Mouse (Mus musculus): Measurements from ENCODE around the gene Dnhd1. TPM values are rescaled to one million over a fixed set of nuclear protein-coding genes. Genes with fewer than 3 reads are reported as not detected.

Gene Dnhd1
- polyA plus RNA-seq, 1 experiment: 5.1 TPM

- no peaks in the 10 kb centered on the region for H3K27me3 ChIP-seq (ENCODE audit: control insufficient read depth, insufficient read depth, low read length)
- H3K27ac ChIP-seq (ENCODE audit: insufficient read depth, low read length): no peak overlapping the region; the same call in 1 of the 2 replicates
- H3K4me1 ChIP-seq (ENCODE audit: control insufficient read depth, insufficient read depth, low read length): peaks cover 21% of the 10 kb centered on the region
- 90% methylated on average over 22 of the region's 22 CpGs for WGBS
- no peak for DNase-seq
- H3K4me3 ChIP-seq (replicated peaks; ENCODE audit: insufficient read depth, low read depth, low read length): no peak overlapping the region
- TF ChIP-seq CTCF (IDR thresholded peaks at IDR 0.05; ENCODE audit: borderline replicate concordance, insufficient read depth, low read depth, low read length) (no peak), POLR2A (IDR thresholded peaks at IDR 0.05; ENCODE audit: borderline replicate concordance, insufficient read depth, low read length) (no peak)
Observed at GRCm38 (mm10) chr7:105617810-105618209, 32.8 kb upstream of the Dnhd1 start.

GRCm38 (mm10) chr7:105619701-105620100 is 30.9 kb upstream of the Dnhd1 start:
- Histone ChIP-seq H3K27me3 (ENCODE audit: control insufficient read depth, insufficient read depth, low read length) (no peaks in the 10 kb centered on the region), H3K27ac (ENCODE audit: insufficient read depth, low read length) (no peak overlapping the region), H3K4me1 (ENCODE audit: control insufficient read depth, insufficient read depth, low read length) (peaks cover 35% of the 10 kb centered on the region), H3K4me3 (replicated peaks; ENCODE audit: insufficient read depth, low read depth, low read length) (no peak overlapping the region)
- TF ChIP-seq POLR2A (IDR thresholded peaks at IDR 0.05; ENCODE audit: borderline replicate concordance, insufficient read depth, low read length): no peak
- TF ChIP-seq CTCF (IDR thresholded peaks at IDR 0.05; ENCODE audit: borderline replicate concordance, insufficient read depth, low read depth, low read length): no peak
- 77% methylated on average over 3 of the region's 3 CpGs for WGBS
- no peak for DNase-seq

GRCm38 (mm10) chr7:105621053-105621452 is 29.6 kb upstream of the Dnhd1 start:
- H3K27me3 ChIP-seq (ENCODE audit: control insufficient read depth, insufficient read depth, low read length): no peaks in the 10 kb centered on the region
- DNase-seq: peak in 1 of 2 experiments; percentile 15
- 55% methylated on average over 4 of the region's 4 CpGs for WGBS
- TF ChIP-seq POLR2A (IDR thresholded peaks at IDR 0.05; ENCODE audit: borderline replicate concordance, insufficient read depth, low read length): no peak
- TF ChIP-seq CTCF (IDR thresholded peaks at IDR 0.05; ENCODE audit: borderline replicate concordance, insufficient read depth, low read depth, low read length): no peak
- H3K4me1 ChIP-seq (ENCODE audit: control insufficient read depth, insufficient read depth, low read length): peaks cover 45% of the 10 kb centered on the region
- H3K4me3 ChIP-seq (replicated peaks; ENCODE audit: insufficient read depth, low read depth, low read length): no peak overlapping the region
- H3K27ac ChIP-seq (ENCODE audit: insufficient read depth, low read length): no peak overlapping the region

- Histone ChIP-seq H3K4me1 (ENCODE audit: control insufficient read depth, insufficient read depth, low read length) (peaks cover 45% of the 10 kb centered on the region), H3K27me3 (ENCODE audit: control insufficient read depth, insufficient read depth, low read length) (no peaks in the 10 kb centered on the region), H3K4me3 (replicated peaks; ENCODE audit: insufficient read depth, low read depth, low read length) (no peak overlapping the region), H3K27ac (ENCODE audit: insufficient read depth, low read length) (peak overlapping the region; percentile 31; the same call in 1 of the 2 replicates)
- DNase-seq: peak in 1 of 2 experiments; percentile 8
- WGBS: 58% methylated on average over 8 of the region's 8 CpGs
- no peak for TF ChIP-seq POLR2A (IDR thresholded peaks at IDR 0.05; ENCODE audit: borderline replicate concordance, insufficient read depth, low read length)
- TF ChIP-seq CTCF (IDR thresholded peaks at IDR 0.05; ENCODE audit: borderline replicate concordance, insufficient read depth, low read depth, low read length): no peak
Observed at GRCm38 (mm10) chr7:105621646-105622292, 28.9 kb upstream of the Dnhd1 start.

GRCm38 (mm10) chr7:105625397-105625796 is 25.2 kb upstream of the Dnhd1 start:
- Histone ChIP-seq H3K4me1 (ENCODE audit: control insufficient read depth, insufficient read depth, low read length) (peaks cover 55% of the 10 kb centered on the region), H3K4me3 (replicated peaks; ENCODE audit: insufficient read depth, low read depth, low read length) (peak overlapping the region; percentile 52), H3K27ac (ENCODE audit: insufficient read depth, low read length) (peak overlapping the region; percentile 84), H3K27me3 (ENCODE audit: control insufficient read depth, insufficient read depth, low read length) (no peaks in the 10 kb centered on the region)
- 0 out of 2 replicates have a peak, but pooled peaks have one; percentile 12 for TF ChIP-seq POLR2A (IDR thresholded peaks at IDR 0.05; ENCODE audit: borderline replicate concordance, insufficient read depth, low read length)
- no peak for TF ChIP-seq CTCF (IDR thresholded peaks at IDR 0.05; ENCODE audit: borderline replicate concordance, insufficient read depth, low read depth, low read length)
- WGBS: 2% methylated on average over 6 of the region's 6 CpGs
- DNase-seq: peak; percentile 79 to 91

- WGBS: 3% methylated on average over 3 of the region's 3 CpGs
Observed at GRCm38 (mm10) chr7:105628633-105629032, 22.0 kb upstream of the Dnhd1 start.

GRCm38 (mm10) chr7:105632551-105632972 is 18.1 kb upstream of the Dnhd1 start:
- H3K27ac ChIP-seq (ENCODE audit: insufficient read depth, low read length): peak overlapping the region; percentile 99

More at GRCm38 (mm10) chr7:105628633-105629032, 22.0 kb upstream of the Dnhd1 start:
- no peak overlapping the region for H3K4me3 ChIP-seq (replicated peaks; ENCODE audit: insufficient read depth, low read depth, low read length)
- no peak for TF ChIP-seq POLR2A (IDR thresholded peaks at IDR 0.05; ENCODE audit: borderline replicate concordance, insufficient read depth, low read length)
- no peak for TF ChIP-seq CTCF (IDR thresholded peaks at IDR 0.05; ENCODE audit: borderline replicate concordance, insufficient read depth, low read depth, low read length)
- H3K27me3 ChIP-seq (ENCODE audit: control insufficient read depth, insufficient read depth, low read length): no peaks in the 10 kb centered on the region
- H3K4me1 ChIP-seq (ENCODE audit: control insufficient read depth, insufficient read depth, low read length): peaks cover 41% of the 10 kb centered on the region
- peak overlapping the region; percentile 76 for H3K27ac ChIP-seq (ENCODE audit: insufficient read depth, low read length)
- DNase-seq: peak; percentile 42 to 62

More at GRCm38 (mm10) chr7:105632551-105632972, 18.1 kb upstream of the Dnhd1 start:
- TF ChIP-seq CTCF (IDR thresholded peaks at IDR 0.05; ENCODE audit: borderline replicate concordance, insufficient read depth, low read depth, low read length) (no peak), POLR2A (IDR thresholded peaks at IDR 0.05; ENCODE audit: borderline replicate concordance, insufficient read depth, low read length) (peak; percentile 37; the same call in 1 of the 2 replicates)
- H3K4me1 ChIP-seq (ENCODE audit: control insufficient read depth, insufficient read depth, low read length): peaks cover 23% of the 10 kb centered on the region
- DNase-seq: peak; percentile 84 to 90
- 1% methylated on average over 4 of the region's 4 CpGs for WGBS
- no peaks in the 10 kb centered on the region for H3K27me3 ChIP-seq (ENCODE audit: control insufficient read depth, insufficient read depth, low read length)
- H3K4me3 ChIP-seq (replicated peaks; ENCODE audit: insufficient read depth, low read depth, low read length): peak overlapping the region; percentile 100
